Mouse (Mus musculus): ENCODE measurements around the gene Nisch.

- TF ChIP-seq CTCF (IDR thresholded peaks at IDR 0.05; ENCODE audit: borderline replicate concordance, insufficient read depth, low read length), result no peak
- TF ChIP-seq POLR2A (IDR thresholded peaks at IDR 0.05; ENCODE audit: low read depth, low read length), result no peak
These were observed 10.2 kb upstream of the Nisch start for GRCm38 (mm10) chr14:31226978-31227377.
